Mouse (Mus musculus) neural tube, embryonic 12.5 days (tissue): ENCODE data around the gene Nav3. TPM values are rescaled to one million over a fixed set of nuclear protein-coding genes. Genes with fewer than 3 reads are reported as not detected.

Source experiments
- ATAC-seq: fragments of 200-750 bp; cut with Nextera tagmentation; 2 replicates; pipeline ENCODE4 v1.8.0; 2017; ENCODE audit warnings: low read depth, mild to moderate bottlenecking, moderate TSS enrichment, moderate library complexity; ENCODE audit not compliant: low FRiP score
- H3K27ac ChIP-seq: fragments of 300-500 bp; sonication (generic); 2 replicates; pipeline ENCODE4 v1.5.1; 2016
- H3K27me3 ChIP-seq: fragments of 300-500 bp; sonication (generic); replicated peaks from 2 replicates; pipeline ENCODE4 v1.6.1; 2016; ENCODE audit warnings: mild to moderate bottlenecking
- H3K36me3 ChIP-seq: fragments of 300-500 bp; sonication (generic); 2 replicates; pipeline ENCODE4 v1.6.1; 2016; ENCODE audit warnings: mild to moderate bottlenecking
- H3K4me1 ChIP-seq: fragments of 300-500 bp; sonication (generic); 2 replicates; pipeline ENCODE4 v1.6.1; 2016
- H3K4me2 ChIP-seq: fragments of 300-500 bp; sonication (generic); replicated peaks from 2 replicates; pipeline ENCODE4 v1.6.1; 2016; ENCODE audit warnings: mild to moderate bottlenecking
- H3K4me3 ChIP-seq: fragments of 300-500 bp; sonication (generic); 2 replicates; pipeline ENCODE4 v1.5.1; 2016
- H3K9ac ChIP-seq: fragments of 300-500 bp; sonication (generic); 2 replicates; pipeline ENCODE4 v1.6.1; 2016; ENCODE audit warnings: mild to moderate bottlenecking
- H3K9me3 ChIP-seq: fragments of 300-500 bp; sonication (generic); 2 replicates; pipeline ENCODE4 v1.6.1; 2016; ENCODE audit warnings: mild to moderate bottlenecking
- WGBS: fragments of 180-500 bp; shearing (Covaris S2); methylation state at CpG from one replicate; pipeline ENCODE4 v1.1.7; 2016; 5-methylcytosine and 5-hydroxymethylcytosine counted together
- polyA plus RNA-seq: library from polyadenylated mRNA; unstranded; fragments of >200 nt; fragmentation: Nextera tagmentation; extraction: Ambion mirVana; gene quantifications from 2 replicates; pipeline ENCODE4 v1.2.1, GENCODE M21; 2016

Nav3 gene
- polyA plus RNA-seq, 1 experiment from 2014 or later: 19.5 TPM

GRCm38 (mm10) chr10:110242128-110242561, 213.9 kb downstream of the Nav3 start:
- no peaks in the 10 kb centered on the region for H3K27me3 ChIP-seq
- WGBS: 59% methylated on average over 3 of the region's 3 CpGs
- H3K9me3 ChIP-seq: no peaks in the 10 kb centered on the region
- no peak overlapping the region for H3K4me3 ChIP-seq
- H3K4me1 ChIP-seq: peaks cover 3% of the 10 kb centered on the region; the same call in 1 of the 2 replicates
- peak; percentile 59; the same call in 1 of the 2 replicates for ATAC-seq
- H3K4me2 ChIP-seq: no peak overlapping the region
- H3K36me3 ChIP-seq: no peaks in the 10 kb centered on the region
- H3K9ac ChIP-seq: no peak overlapping the region
- H3K27ac ChIP-seq: no peak overlapping the region

- no peak overlapping the region for H3K9ac ChIP-seq
- H3K9me3 ChIP-seq: no peaks in the 10 kb centered on the region
- no peaks in the 10 kb centered on the region for H3K36me3 ChIP-seq
- H3K27ac ChIP-seq: no peak overlapping the region
- peaks cover 3% of the 10 kb centered on the region; the same call in 1 of the 2 replicates for H3K4me1 ChIP-seq
- no peak overlapping the region for H3K4me3 ChIP-seq
- H3K4me2 ChIP-seq: no peak overlapping the region
- no peak for ATAC-seq
- no peaks in the 10 kb centered on the region for H3K27me3 ChIP-seq
- WGBS: 65% methylated on average over 3 of the region's 3 CpGs
These were observed 215.3 kb downstream of the Nav3 start for GRCm38 (mm10) chr10:110240667-110241066.

GRCm38 (mm10) chr10:110233307-110233930, 222.6 kb downstream of the Nav3 start:
- Histone ChIP-seq H3K4me2 (no peak overlapping the region), H3K27ac (no peak overlapping the region), H3K4me3 (no peak overlapping the region), H3K36me3 (no peaks in the 10 kb centered on the region), H3K9ac (no peak overlapping the region), H3K27me3 (no peaks in the 10 kb centered on the region), H3K4me1 (no peaks in the 10 kb centered on the region), H3K9me3 (no peaks in the 10 kb centered on the region)
- ATAC-seq: no peak
- WGBS: 77% methylated on average over 6 of the region's 6 CpGs

GRCm38 (mm10) chr10:110206411-110206810, 249.6 kb downstream of the Nav3 start:
- ATAC-seq: no peak
- no peaks in the 10 kb centered on the region for H3K9me3 ChIP-seq
- H3K4me1 ChIP-seq: no peaks in the 10 kb centered on the region
- no peak overlapping the region for H3K4me2 ChIP-seq
- no peaks in the 10 kb centered on the region for H3K36me3 ChIP-seq
- H3K4me3 ChIP-seq: no peak overlapping the region
- no peak overlapping the region for H3K9ac ChIP-seq
- 86% methylated on average over 5 of the region's 5 CpGs for WGBS
- no peaks in the 10 kb centered on the region for H3K27me3 ChIP-seq
- H3K27ac ChIP-seq: no peak overlapping the region

- no peak overlapping the region for H3K9ac ChIP-seq
- H3K36me3 ChIP-seq: no peaks in the 10 kb centered on the region
- 96% methylated on average over 5 of the region's 5 CpGs for WGBS
- no peaks in the 10 kb centered on the region for H3K9me3 ChIP-seq
- H3K27ac ChIP-seq: no peak overlapping the region
- no peak overlapping the region for H3K4me3 ChIP-seq
- no peaks in the 10 kb centered on the region for H3K4me1 ChIP-seq
- H3K4me2 ChIP-seq: no peak overlapping the region
- H3K27me3 ChIP-seq: no peaks in the 10 kb centered on the region
- ATAC-seq: no peak
These were observed 251.8 kb downstream of the Nav3 start for GRCm38 (mm10) chr10:110204121-110204697.

GRCm38 (mm10) chr10:110192881-110193280, 263.1 kb downstream of the Nav3 start:
- Histone ChIP-seq H3K4me2 (no peak overlapping the region), H3K27ac (no peak overlapping the region), H3K27me3 (no peaks in the 10 kb centered on the region), H3K4me1 (no peaks in the 10 kb centered on the region), H3K9me3 (no peaks in the 10 kb centered on the region), H3K9ac (no peak overlapping the region), H3K4me3 (no peak overlapping the region), H3K36me3 (no peaks in the 10 kb centered on the region)
- no peak for ATAC-seq
- WGBS: 42% methylated on average over 4 of the region's 4 CpGs

GRCm38 (mm10) chr10:110192026-110192805, 263.8 kb downstream of the Nav3 start:
- Histone ChIP-seq H3K27me3 (no peaks in the 10 kb centered on the region), H3K9me3 (no peaks in the 10 kb centered on the region), H3K9ac (no peak overlapping the region), H3K27ac (no peak overlapping the region), H3K4me2 (no peak overlapping the region), H3K36me3 (no peaks in the 10 kb centered on the region), H3K4me1 (no peaks in the 10 kb centered on the region), H3K4me3 (no peak overlapping the region)
- WGBS: 75% methylated on average over 7 of the region's 7 CpGs
- ATAC-seq: no peak

GRCm38 (mm10) chr10:110186242-110186641, 269.8 kb downstream of the Nav3 start:
- ATAC-seq: no peak
- WGBS: 42% methylated on average over 1 of the region's 1 CpGs
- H3K4me1 ChIP-seq: no peaks in the 10 kb centered on the region

GRCm38 (mm10) chr10:110175874-110176273, 280.1 kb downstream of the Nav3 start:
- H3K9me3 ChIP-seq: no peaks in the 10 kb centered on the region
- WGBS: 68% methylated on average over 5 of the region's 5 CpGs
- H3K27ac ChIP-seq: no peak overlapping the region
- H3K4me2 ChIP-seq: no peak overlapping the region
- no peak for ATAC-seq
- no peaks in the 10 kb centered on the region for H3K4me1 ChIP-seq
- no peaks in the 10 kb centered on the region for H3K27me3 ChIP-seq
- H3K4me3 ChIP-seq: no peak overlapping the region
- no peaks in the 10 kb centered on the region for H3K36me3 ChIP-seq
- H3K9ac ChIP-seq: no peak overlapping the region

More at GRCm38 (mm10) chr10:110186242-110186641, 269.8 kb downstream of the Nav3 start:
- no peak overlapping the region for H3K9ac ChIP-seq
- H3K27ac ChIP-seq: no peak overlapping the region
- no peak overlapping the region for H3K4me3 ChIP-seq
- no peak overlapping the region for H3K4me2 ChIP-seq
- no peaks in the 10 kb centered on the region for H3K36me3 ChIP-seq
- H3K27me3 ChIP-seq: no peaks in the 10 kb centered on the region
- no peaks in the 10 kb centered on the region for H3K9me3 ChIP-seq

- Histone ChIP-seq H3K9me3 (no peaks in the 10 kb centered on the region), H3K27me3 (no peaks in the 10 kb centered on the region), H3K27ac (no peak overlapping the region), H3K4me2 (no peak overlapping the region), H3K9ac (no peak overlapping the region), H3K4me1 (no peaks in the 10 kb centered on the region), H3K36me3 (no peaks in the 10 kb centered on the region), H3K4me3 (no peak overlapping the region)
- ATAC-seq: peak; percentile 66; the same call in 1 of the 2 replicates
- WGBS: 87% methylated on average over 6 of the region's 6 CpGs
These were observed 286.6 kb downstream of the Nav3 start for GRCm38 (mm10) chr10:110169416-110169815.

- Histone ChIP-seq H3K27ac (no peak overlapping the region), H3K27me3 (no peaks in the 10 kb centered on the region), H3K36me3 (no peaks in the 10 kb centered on the region), H3K9me3 (no peaks in the 10 kb centered on the region), H3K4me1 (no peaks in the 10 kb centered on the region), H3K4me2 (no peak overlapping the region), H3K9ac (no peak overlapping the region), H3K4me3 (no peak overlapping the region)
- no peak for ATAC-seq
- WGBS: 99% methylated on average over 2 of the region's 2 CpGs
These were observed 287.1 kb downstream of the Nav3 start for GRCm38 (mm10) chr10:110168892-110169291.

- no peaks in the 10 kb centered on the region for H3K9me3 ChIP-seq
- no peak overlapping the region for H3K4me2 ChIP-seq
- no peak overlapping the region for H3K9ac ChIP-seq
- H3K4me1 ChIP-seq: peaks cover 12% of the 10 kb centered on the region; the same call in 1 of the 2 replicates
- no peak overlapping the region for H3K27ac ChIP-seq
- H3K27me3 ChIP-seq: no peaks in the 10 kb centered on the region
- H3K4me3 ChIP-seq: no peak overlapping the region
- no peaks in the 10 kb centered on the region for H3K36me3 ChIP-seq
- ATAC-seq: no peak
These were observed 293.4 kb downstream of the Nav3 start for GRCm38 (mm10) chr10:110162596-110162995.
